Mouse (Mus musculus) intestine, embryonic 15.5 days (tissue): ENCODE measurements around the gene Dnal1. TPM values are rescaled to one million over a fixed set of nuclear protein-coding genes. Genes with fewer than 3 reads are reported as not detected.

Experiments
- ATAC-seq: fragments of 200-750 bp; cut with Nextera tagmentation; 2 replicates; pipeline ENCODE4 v1.8.0; 2017; ENCODE audit warnings: moderate TSS enrichment, moderate library complexity
- H3K27ac ChIP-seq: fragments of 300-500 bp; sonication (generic); 2 replicates; pipeline ENCODE4 v1.5.1; 2015; ENCODE audit warnings: mild to moderate bottlenecking, inconsistent platforms
- H3K27me3 ChIP-seq: fragments of 300-500 bp; sonication (generic); replicated peaks from 2 replicates; pipeline ENCODE4 v1.6.1; 2015; ENCODE audit warnings: inconsistent platforms
- H3K36me3 ChIP-seq: fragments of 300-500 bp; sonication (generic); 2 replicates; pipeline ENCODE4 v1.6.1; 2015; ENCODE audit warnings: inconsistent platforms
- H3K4me1 ChIP-seq: fragments of 300-500 bp; sonication (generic); replicated peaks from 2 replicates; pipeline ENCODE4 v1.6.1; 2015; ENCODE audit warnings: inconsistent platforms
- H3K4me2 ChIP-seq: fragments of 300-500 bp; sonication (generic); replicated peaks from 2 replicates; pipeline ENCODE4 v1.6.1; 2015; ENCODE audit warnings: mild to moderate bottlenecking, inconsistent platforms
- H3K4me3 ChIP-seq: fragments of 300-500 bp; sonication (generic); replicated peaks from 2 replicates; pipeline ENCODE4 v1.5.1; 2015; ENCODE audit warnings: inconsistent platforms
- H3K9ac ChIP-seq: fragments of 300-500 bp; sonication (generic); 2 replicates; pipeline ENCODE4 v1.6.1; 2015; ENCODE audit warnings: inconsistent platforms
- H3K9me3 ChIP-seq: fragments of 300-500 bp; sonication (generic); 2 replicates; pipeline ENCODE4 v1.6.1; 2016; ENCODE audit warnings: inconsistent platforms
- WGBS: fragments of 180-500 bp; shearing (Covaris S2); methylation state at CpG from one replicate; pipeline ENCODE4 v1.1.7; 2015; 5-methylcytosine and 5-hydroxymethylcytosine counted together
- polyA plus RNA-seq: library from polyadenylated mRNA; unstranded; fragments of >200 nt; fragmentation: Nextera tagmentation; extraction: Ambion mirVana; gene quantifications from 2 replicates; pipeline ENCODE4 v1.2.1, GENCODE M21; 2015

Gene Dnal1
- polyA plus RNA-seq, 1 experiment from 2014 or later = 3.9 TPM

- H3K4me3 ChIP-seq = no peak overlapping the region
- no peak overlapping the region for H3K4me2 ChIP-seq
- H3K36me3 ChIP-seq = peaks cover 26% of the 10 kb centered on the region
- H3K9ac ChIP-seq = no peak overlapping the region
- 96% methylated on average over 3 of the region's 3 CpGs for WGBS
- no peaks in the 10 kb centered on the region for H3K9me3 ChIP-seq
- H3K27me3 ChIP-seq = no peaks in the 10 kb centered on the region
- H3K4me1 ChIP-seq = peaks cover 36% of the 10 kb centered on the region
- no peak overlapping the region for H3K27ac ChIP-seq
- no peak for ATAC-seq
These were observed 58.0 kb downstream of the Dnal1 start for GRCm38 (mm10) chr12:84172216-84172615.

GRCm38 (mm10) chr12:84172862-84173261 lies 58.7 kb downstream of the Dnal1 start:
- peaks cover 23% of the 10 kb centered on the region for H3K36me3 ChIP-seq
- peaks cover 43% of the 10 kb centered on the region for H3K4me1 ChIP-seq
- H3K27ac ChIP-seq = no peak overlapping the region
- H3K4me3 ChIP-seq = no peak overlapping the region
- H3K4me2 ChIP-seq = no peak overlapping the region
- no peak for ATAC-seq
- no peaks in the 10 kb centered on the region for H3K9me3 ChIP-seq
- 93% methylated on average over 17 of the region's 17 CpGs for WGBS
- H3K9ac ChIP-seq = no peak overlapping the region
- no peaks in the 10 kb centered on the region for H3K27me3 ChIP-seq

GRCm38 (mm10) chr12:84173309-84173915 lies 59.2 kb downstream of the Dnal1 start:
- Histone ChIP-seq H3K9ac (peak overlapping the region; percentile 8; the same call in 1 of the 2 replicates), H3K4me1 (peaks cover 48% of the 10 kb centered on the region), H3K4me3 (no peak overlapping the region), H3K36me3 (peaks cover 23% of the 10 kb centered on the region), H3K27ac (0 out of 2 replicates have a peak overlapping the region, but pooled peaks have one; percentile 98), H3K9me3 (no peaks in the 10 kb centered on the region), H3K27me3 (no peaks in the 10 kb centered on the region), H3K4me2 (peak overlapping the region; percentile 77; the same call in 1 of the 2 replicates)
- 89% methylated on average over 13 of the region's 13 CpGs for WGBS
- ATAC-seq = no peak

GRCm38 (mm10) chr12:84174190-84174811 lies 60.1 kb downstream of the Dnal1 start:
- peaks cover 23% of the 10 kb centered on the region for H3K36me3 ChIP-seq
- H3K27me3 ChIP-seq = no peaks in the 10 kb centered on the region
- H3K9ac ChIP-seq = peak overlapping the region; percentile 8
- no peaks in the 10 kb centered on the region for H3K9me3 ChIP-seq
- 0 out of 2 replicates have a peak overlapping the region, but pooled peaks have one; percentile 5 for H3K4me3 ChIP-seq
- peaks cover 57% of the 10 kb centered on the region for H3K4me1 ChIP-seq
- WGBS = 53% methylated on average over 9 of the region's 9 CpGs
- peak overlapping the region; percentile 77 for H3K4me2 ChIP-seq
- ATAC-seq = peak; percentile 46
- H3K27ac ChIP-seq = peak overlapping the region; percentile 98

- Histone ChIP-seq H3K4me3 (0 out of 2 replicates have a peak overlapping the region, but pooled peaks have one; percentile 5), H3K27ac (peak overlapping the region; percentile 98), H3K9ac (no peak overlapping the region), H3K36me3 (peaks cover 23% of the 10 kb centered on the region), H3K4me1 (peaks cover 62% of the 10 kb centered on the region), H3K4me2 (peak overlapping the region; percentile 77), H3K27me3 (no peaks in the 10 kb centered on the region), H3K9me3 (no peaks in the 10 kb centered on the region)
- WGBS = 54% methylated on average over 6 of the region's 6 CpGs
- peak; percentile 66 for ATAC-seq
These were observed 60.7 kb downstream of the Dnal1 start for GRCm38 (mm10) chr12:84174871-84175270.

GRCm38 (mm10) chr12:84175659-84176061 lies 61.5 kb downstream of the Dnal1 start:
- Histone ChIP-seq H3K27ac (peak overlapping the region; percentile 98), H3K36me3 (peaks cover 23% of the 10 kb centered on the region), H3K4me2 (peak overlapping the region; percentile 77), H3K9ac (peak overlapping the region; percentile 55), H3K4me3 (peak overlapping the region; percentile 44), H3K27me3 (no peaks in the 10 kb centered on the region), H3K4me1 (peaks cover 70% of the 10 kb centered on the region), H3K9me3 (no peaks in the 10 kb centered on the region)
- ATAC-seq = peak; percentile 83
- WGBS = 0% methylated on average over 20 of the region's 20 CpGs

- H3K4me1 ChIP-seq = peaks cover 76% of the 10 kb centered on the region
- H3K9ac ChIP-seq = peak overlapping the region; percentile 55
- WGBS = 10% methylated on average over 13 of the region's 13 CpGs
- peaks cover 23% of the 10 kb centered on the region for H3K36me3 ChIP-seq
- H3K4me2 ChIP-seq = peak overlapping the region; percentile 77
- H3K27me3 ChIP-seq = no peaks in the 10 kb centered on the region
- no peaks in the 10 kb centered on the region for H3K9me3 ChIP-seq
- 0 out of 2 replicates have a peak, but pooled peaks have one; percentile 9 for ATAC-seq
- peak overlapping the region; percentile 44 for H3K4me3 ChIP-seq
- peak overlapping the region; percentile 98 for H3K27ac ChIP-seq
These were observed 62.1 kb downstream of the Dnal1 start for GRCm38 (mm10) chr12:84176126-84176769.

- Histone ChIP-seq H3K9ac (no peak overlapping the region), H3K4me3 (no peak overlapping the region)
- WGBS = 40% methylated on average over 6 of the region's 6 CpGs
These were observed 63.0 kb downstream of the Dnal1 start for GRCm38 (mm10) chr12:84176886-84177765.

GRCm38 (mm10) chr12:84178052-84178451 lies 63.9 kb downstream of the Dnal1 start:
- 0 out of 2 replicates have a peak overlapping the region, but pooled peaks have one; percentile 67 for H3K27ac ChIP-seq
- no peaks in the 10 kb centered on the region for H3K27me3 ChIP-seq
- no peak overlapping the region for H3K4me3 ChIP-seq
- peaks cover 88% of the 10 kb centered on the region for H3K4me1 ChIP-seq
- no peak overlapping the region for H3K9ac ChIP-seq
- no peaks in the 10 kb centered on the region for H3K9me3 ChIP-seq
- ATAC-seq = no peak
- WGBS = 50% methylated on average over 1 of the region's 1 CpGs
- H3K36me3 ChIP-seq = peaks cover 10% of the 10 kb centered on the region
- no peak overlapping the region for H3K4me2 ChIP-seq

More at GRCm38 (mm10) chr12:84176886-84177765, 63.0 kb downstream of the Dnal1 start:
- peak overlapping the region; percentile 77; the same call in 1 of the 2 replicates for H3K4me2 ChIP-seq
- peaks cover 17% of the 10 kb centered on the region for H3K36me3 ChIP-seq
- no peak for ATAC-seq
- no peaks in the 10 kb centered on the region for H3K9me3 ChIP-seq
- H3K27me3 ChIP-seq = no peaks in the 10 kb centered on the region
- peak overlapping the region; percentile 98 for H3K27ac ChIP-seq
- H3K4me1 ChIP-seq = peaks cover 85% of the 10 kb centered on the region

GRCm38 (mm10) chr12:84178652-84179445 lies 64.7 kb downstream of the Dnal1 start:
- Histone ChIP-seq H3K4me3 (no peak overlapping the region), H3K27me3 (no peaks in the 10 kb centered on the region), H3K9me3 (no peaks in the 10 kb centered on the region), H3K4me1 (peaks cover 85% of the 10 kb centered on the region), H3K9ac (no peak overlapping the region), H3K36me3 (peaks cover 3% of the 10 kb centered on the region; the same call in 1 of the 2 replicates), H3K27ac (peak overlapping the region; percentile 67), H3K4me2 (no peak overlapping the region)
- 51% methylated on average over 10 of the region's 10 CpGs for WGBS
- ATAC-seq = no peak

GRCm38 (mm10) chr12:84180090-84180489 lies 65.9 kb downstream of the Dnal1 start:
- Histone ChIP-seq H3K4me3 (no peak overlapping the region), H3K27ac (peak overlapping the region; percentile 67), H3K36me3 (no peaks in the 10 kb centered on the region), H3K9me3 (no peaks in the 10 kb centered on the region), H3K9ac (no peak overlapping the region; the same call in 1 of the 2 replicates), H3K27me3 (no peaks in the 10 kb centered on the region), H3K4me2 (peak overlapping the region; percentile 36; the same call in 1 of the 2 replicates), H3K4me1 (peaks cover 73% of the 10 kb centered on the region)
- 43% methylated on average over 3 of the region's 3 CpGs for WGBS
- ATAC-seq = no peak
